Mouse (Mus musculus) lung, postnatal 4 days (tissue): ENCODE results near the gene Coasy.
A peak's percentile ranks its signal among the peaks of the same experiment; 100 is the strongest.
"Not testable (repeated sequence)": the region's sequence is repeated elsewhere in the genome, so short reads cannot be mapped to it uniquely, and the experiment has no call there.

Experiments used
- DNase-seq, 2 experiments: peaks; one replicate each; pipeline ENCODE4 v3.0.0; 2021

The Coasy gene

GRCm38 (mm10) chr11:101089931-101090330, 7.6 kb downstream of the Coasy start:
- DNase-seq: no peak

GRCm38 (mm10) chr11:101094930-101095313, 12.6 kb downstream of the Coasy start:
- DNase-seq: no peak

GRCm38 (mm10) chr11:101095314-101096024, 13.1 kb downstream of the Coasy start, which contains the start of gene Psmc3ip:
Gene Psmc3ip, minus strand, starts transcription at chr11:101095436.
- peak; percentile 96 for DNase-seq

- DNase-seq: no peak
Observed at GRCm38 (mm10) chr11:101098231-101098630, 15.9 kb downstream of the Coasy start.

- no peak for DNase-seq
Observed at GRCm38 (mm10) chr11:101103011-101103410, 20.6 kb downstream of the Coasy start.

GRCm38 (mm10) chr11:101109351-101109750, 27.0 kb downstream of the Coasy start:
- DNase-seq: no peak

- DNase-seq: no peak
Observed at GRCm38 (mm10) chr11:101110708-101111107, 28.3 kb downstream of the Coasy start.

- no peak for DNase-seq
Observed at GRCm38 (mm10) chr11:101111178-101111577, 28.8 kb downstream of the Coasy start.

- no peak for DNase-seq
Observed at GRCm38 (mm10) chr11:101112186-101112585, 29.8 kb downstream of the Coasy start.

GRCm38 (mm10) chr11:101115564-101115963, 33.2 kb downstream of the Coasy start:
- DNase-seq: no peak

- DNase-seq: no peak
Observed at GRCm38 (mm10) chr11:101118105-101118504, 35.7 kb downstream of the Coasy start.

GRCm38 (mm10) chr11:101119131-101119760, 36.9 kb downstream of the Coasy start:
- DNase-seq: no peak

GRCm38 (mm10) chr11:101119761-101120544, 37.6 kb downstream of the Coasy start, which contains the start of the genes Retreg3 and Tubg1:
Gene Retreg3, minus strand, starts transcription at chr11:101119893.
Gene Tubg1, plus strand, starts transcription at chr11:101119938.
- peak; percentile 99 to 100 for DNase-seq

- DNase-seq: no peak
Observed at GRCm38 (mm10) chr11:101120545-101121188, 38.3 kb downstream of the Coasy start.

- not testable (repeated sequence) for DNase-seq
Observed at GRCm38 (mm10) chr11:101124494-101124893, 42.1 kb downstream of the Coasy start.

- DNase-seq: not testable (repeated sequence)
Observed at GRCm38 (mm10) chr11:101125008-101125407, 42.6 kb downstream of the Coasy start.

GRCm38 (mm10) chr11:101127075-101127474, 44.7 kb downstream of the Coasy start:
- no peak for DNase-seq

- DNase-seq: no peak
Observed at GRCm38 (mm10) chr11:101128996-101129577, 46.7 kb downstream of the Coasy start.

GRCm38 (mm10) chr11:101130056-101130756, 47.8 kb downstream of the Coasy start:
- peak in 1 of 2 experiments; percentile 44 for DNase-seq

GRCm38 (mm10) chr11:101131187-101131586, 48.8 kb downstream of the Coasy start:
- DNase-seq: no peak

- DNase-seq: peak in 1 of 2 experiments; percentile 33
Observed at GRCm38 (mm10) chr11:101131701-101132100, 49.3 kb downstream of the Coasy start.

- DNase-seq: no peak
Observed at GRCm38 (mm10) chr11:101133037-101133436, 50.7 kb downstream of the Coasy start.
